Mouse (Mus musculus): ENCODE results near the gene Zfp598. TPM values are rescaled to one million over a fixed set of nuclear protein-coding genes. Genes with fewer than 3 reads are reported as not detected.

Gene Zfp598
- total and polyA plus RNA-seq, 3 experiments = 22.1 to 54.0 (median 31.8) TPM

- H3K27ac ChIP-seq (ENCODE audit: insufficient read depth, low read depth) = no peak overlapping the region
- dilution Hi-C loops (cut with MboI; ENCODE audit: extremely low pct_ligation_motif_present, extremely low pct_unique_long_range_greater_than_20kb, low sequenced_read_pairs) (no loop called here), in situ Hi-C loops (cut with MboI; ENCODE audit: low pct_ligation_motif_present, low pct_unique_long_range_greater_than_20kb, low sequenced_read_pairs) (loop anchor here (5.0 kb wide), 1 partner anchor 55 kb away; no protein-coding TSS in a partner anchor)
- H3K9ac ChIP-seq (ENCODE audit: insufficient read depth, low read depth) = no peak overlapping the region
- H3K9me3 ChIP-seq (replicated peaks; ENCODE audit: low read length) = no peaks in the 10 kb centered on the region
- no peak overlapping the region for H3K4me3 ChIP-seq (replicated peaks in 1 of 3; ENCODE audit: low read depth in 2 of 3, low read length in 2 of 3, poor library complexity in 1 of 3)
- TF ChIP-seq CHD1 (IDR thresholded peaks at IDR 0.05; ENCODE audit: low read depth, low read length) (no peak), POLR2A (IDR thresholded peaks at IDR 0.05; ENCODE audit: low read depth, low read length) (no peak), MEF2A (IDR thresholded peaks at IDR 0.05; ENCODE audit: borderline replicate concordance, low read depth, low read length) (no peak), TCF12 (IDR thresholded peaks at IDR 0.05; ENCODE audit: low read depth, low read length) (no peak), ZMIZ1 (IDR thresholded peaks at IDR 0.05; ENCODE audit: low read depth, low read length) (no peak), NELFE (IDR thresholded peaks at IDR 0.05; ENCODE audit: low read depth, low read length) (no peak), UBTF (IDR thresholded peaks at IDR 0.05; ENCODE audit: low read depth, low read length) (no peak), ZC3H11A (IDR thresholded peaks at IDR 0.05; ENCODE audit: low read depth, low read length) (no peak), USF2 (conservative IDR thresholded peaks at IDR 0.05; ENCODE audit: low read depth, low read length) (no peak), IRF4 (IDR thresholded peaks at IDR 0.05; ENCODE audit: low read depth, low read length) (no peak), PAX5 (IDR thresholded peaks at IDR 0.05; ENCODE audit: low read length) (no peak), MXI1 (IDR thresholded peaks at IDR 0.05; ENCODE audit: low read depth, low read length) (no peak), JUN (IDR thresholded peaks at IDR 0.05; ENCODE audit: insufficient read depth, low read depth, low read length) (no peak), MAFK (IDR thresholded peaks at IDR 0.05; ENCODE audit: insufficient replicate concordance, low read length) (no peak), SIN3A (IDR thresholded peaks at IDR 0.05; ENCODE audit: low read length) (no peak), ETS1 (conservative IDR thresholded peaks at IDR 0.05; ENCODE audit: low read depth, low read length) (no peak), GABPA (IDR thresholded peaks at IDR 0.05; ENCODE audit: insufficient replicate concordance, low read depth, low read length) (no peak), CHD2 (IDR thresholded peaks at IDR 0.05; ENCODE audit: low read length) (no peak)
- peaks cover 7 to 26% of the 10 kb centered on the region in 2 experiments for H3K4me1 ChIP-seq (ENCODE audit: control insufficient read depth in 1 of 2, insufficient read depth in 2 of 2)
- H3K27me3 ChIP-seq (replicated peaks) = peaks cover 28% of the 10 kb centered on the region
- DNase-seq (ENCODE audit: extremely low read depth) = no peak
- no peaks in the 10 kb centered on the region for H3K36me3 ChIP-seq (replicated peaks in 1 of 2; ENCODE audit: control insufficient read depth in 1 of 2, insufficient read depth in 1 of 2, low read length in 1 of 2)
- no peak overlapping the region for H3K4me2 ChIP-seq (ENCODE audit: insufficient read depth, low read depth, poor library complexity, severe bottlenecking)
- H3K79me2 ChIP-seq (replicated peaks; ENCODE audit: control insufficient read depth, extremely low read depth, insufficient read depth, poor library complexity, severe bottlenecking) = no peaks in the 10 kb centered on the region
These were observed 17.7 kb upstream of the Zfp598 start for GRCm38 (mm10) chr17:24651835-24652234.

GRCm38 (mm10) chr17:24653967-24654710 is 15.3 kb upstream of the Zfp598 start:
- no peak overlapping the region for H3K27ac ChIP-seq (ENCODE audit: insufficient read depth, low read depth)
- H3K36me3 ChIP-seq (replicated peaks in 1 of 2; ENCODE audit: control insufficient read depth in 1 of 2, insufficient read depth in 1 of 2, low read length in 1 of 2) = no peaks in the 10 kb centered on the region
- no peaks in the 10 kb centered on the region for H3K9me3 ChIP-seq (replicated peaks; ENCODE audit: low read length)
- H3K27me3 ChIP-seq (replicated peaks) = peaks cover 20% of the 10 kb centered on the region
- H3K4me2 ChIP-seq (ENCODE audit: insufficient read depth, low read depth, poor library complexity, severe bottlenecking) = peak overlapping the region; percentile 80; the same call in 1 of the 2 replicates
- dilution Hi-C loops (cut with MboI; ENCODE audit: extremely low pct_ligation_motif_present, extremely low pct_unique_long_range_greater_than_20kb, low sequenced_read_pairs) = no loop called here
- in situ Hi-C loops (cut with MboI; ENCODE audit: low pct_ligation_motif_present, low pct_unique_long_range_greater_than_20kb, low sequenced_read_pairs) = loop anchor here (5.0 kb wide), 1 partner anchor 57 kb away; no protein-coding TSS in a partner anchor
- H3K9ac ChIP-seq (ENCODE audit: insufficient read depth, low read depth) = peak overlapping the region; percentile 16; the same call in 1 of the 2 replicates
- peak; percentile 87 for DNase-seq (ENCODE audit: extremely low read depth)
- no peaks in the 10 kb centered on the region for H3K79me2 ChIP-seq (replicated peaks; ENCODE audit: control insufficient read depth, extremely low read depth, insufficient read depth, poor library complexity, severe bottlenecking)
- H3K4me1 ChIP-seq (ENCODE audit: control insufficient read depth in 1 of 2, insufficient read depth in 2 of 2) = peaks cover 7 to 27% of the 10 kb centered on the region in 2 experiments
- peak overlapping the region; percentile 23 to 45 (median 33) for H3K4me3 ChIP-seq (replicated peaks in 1 of 3; ENCODE audit: low read depth in 2 of 3, low read length in 2 of 3, poor library complexity in 1 of 3)
- no peak for TF ChIP-seq E2F4 (IDR thresholded peaks at IDR 0.05; ENCODE audit: insufficient replicate concordance, low read depth, low read length)
- TF ChIP-seq UBTF (IDR thresholded peaks at IDR 0.05; ENCODE audit: low read depth, low read length) = no peak
- no peak for TF ChIP-seq MAX (IDR thresholded peaks at IDR 0.05; ENCODE audit: low read length)
- 0 out of 2 replicates have a peak, but pooled peaks have one; percentile 24 for TF ChIP-seq POLR2A (IDR thresholded peaks at IDR 0.05; ENCODE audit: low read depth, low read length)
- no peak for TF ChIP-seq SIN3A (IDR thresholded peaks at IDR 0.05; ENCODE audit: low read length)
- peak; percentile 84 for TF ChIP-seq RAD21 (IDR thresholded peaks at IDR 0.05; ENCODE audit: low read depth, low read length)
- TF ChIP-seq MYC (IDR thresholded peaks at IDR 0.05; ENCODE audit: low read depth, low read length) = peak; percentile 51; the same call in 1 of the 2 replicates
- TF ChIP-seq NRF1 (IDR thresholded peaks at IDR 0.05; ENCODE audit: low read depth, low read length) = peak; percentile 40; the same call in 1 of the 2 replicates
- TF ChIP-seq POLR2AphosphoS2 (IDR thresholded peaks at IDR 0.05; ENCODE audit: low read depth, low read length) = no peak
- TF ChIP-seq HCFC1 (IDR thresholded peaks at IDR 0.05; ENCODE audit: low read depth, low read length) = peak; percentile 33
- peak; percentile 64; the same call in 1 of the 2 replicates for TF ChIP-seq NELFE (IDR thresholded peaks at IDR 0.05; ENCODE audit: low read depth, low read length)
- TF ChIP-seq ZC3H11A (IDR thresholded peaks at IDR 0.05; ENCODE audit: low read depth, low read length) = peak; percentile 14
- peak; percentile 54; the same call in 1 of the 2 replicates for TF ChIP-seq TCF12 (IDR thresholded peaks at IDR 0.05; ENCODE audit: low read depth, low read length)
- TF ChIP-seq IRF4 (IDR thresholded peaks at IDR 0.05; ENCODE audit: low read depth, low read length) = peak; percentile 46; the same call in 1 of the 2 replicates
- TF ChIP-seq CHD2 (IDR thresholded peaks at IDR 0.05; ENCODE audit: low read length) = peak; percentile 58; the same call in 1 of the 2 replicates
- TF ChIP-seq USF1 (IDR thresholded peaks at IDR 0.05; ENCODE audit: low read depth, low read length) = no peak
- TF ChIP-seq TBP (conservative IDR thresholded peaks at IDR 0.05; ENCODE audit: low read depth, low read length) = no peak
- TF ChIP-seq MEF2A (IDR thresholded peaks at IDR 0.05; ENCODE audit: borderline replicate concordance, low read depth, low read length) = peak; percentile 59
- peak; percentile 91 for TF ChIP-seq SMC3 (IDR thresholded peaks at IDR 0.05; ENCODE audit: low read depth, low read length)
- TF ChIP-seq CTCF (conservative IDR thresholded peaks at IDR 0.05 in 1 of 2, IDR thresholded peaks at IDR 0.05 in 1 of 2; ENCODE audit: low read depth in 2 of 2, low read length in 2 of 2) = peak; percentile 53 to 95; a peak in 3 of 4 replicates

All from CH12.LX (cell line).